Comparison of ENCODE assay signal across 19 mouse cellular contexts in the genomic region with DNA sequence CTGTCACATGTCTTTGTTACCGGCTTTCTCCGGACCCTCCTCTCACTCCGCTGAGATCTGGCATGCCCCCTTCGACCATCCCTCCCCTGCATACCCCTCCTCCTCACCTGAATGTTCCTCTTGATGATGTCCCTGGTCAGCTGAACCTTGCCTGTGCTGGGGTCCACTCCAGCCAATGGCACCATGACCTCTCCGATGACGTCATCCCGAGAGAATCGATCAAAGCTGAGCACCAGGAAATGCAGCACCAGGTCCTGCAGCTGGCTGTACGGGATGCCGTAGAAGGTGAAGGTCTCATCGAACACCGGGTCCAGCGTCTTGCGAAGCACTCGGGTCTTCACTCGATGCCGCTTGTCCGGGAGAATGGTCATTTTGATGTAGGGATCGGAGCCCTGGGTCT. TPM values are rescaled to one million over a fixed set of nuclear protein-coding genes. Genes with fewer than 3 reads are reported as not detected.
DNase-seq lines count a peak whose midpoint lies in the region; ATAC-seq lines count a peak whose summit lies in the region.
"Had no signal": no experiment of that assay in that cellular context is flagged by ENCODE, and none has a peak within 500 bp of the region (broad histone marks: within the 10 kb centered on the region; RNA-seq: fewer than 3 reads in every experiment).

No protein-coding gene starts in this region.

- no peaks in the 10 kb centered on the region for H3K27me3 ChIP-seq in forebrain, embryonic 13.5 days
- H3K27me3 ChIP-seq in forebrain, embryonic 15.5 days, result no peaks in the 10 kb centered on the region
- no peaks in the 10 kb centered on the region for H3K27me3 ChIP-seq in midbrain, embryonic 10.5 days (ENCODE audit: low read depth, poor library complexity, severe bottlenecking)
- no peaks in the 10 kb centered on the region for H3K27me3 ChIP-seq in midbrain, embryonic 14.5 days (ENCODE audit: control insufficient read depth, insufficient read depth, low read length)

- no peak for ATAC-seq in forebrain, embryonic 13.5 days
- ATAC-seq in forebrain, embryonic 15.5 days (replicated peaks), result no peak
- no peak for ATAC-seq in midbrain, embryonic 14.5 days (ENCODE audit: low FRiP score, low TSS enrichment)
- ATAC-seq: activated CD4-positive, CD25-positive, alpha-beta regulatory T cell, adult 4 months; CD4-positive, CD25-positive, alpha-beta regulatory T cell, adult 4 months; forebrain, embryonic 14.5 days had no signal

- H3K4me1 ChIP-seq in forebrain, embryonic 13.5 days, result peaks cover 51% of the 10 kb centered on the region
- H3K4me1 ChIP-seq in forebrain, embryonic 15.5 days, result peaks cover 45% of the 10 kb centered on the region
- H3K4me1 ChIP-seq in midbrain, embryonic 10.5 days, result peaks cover 32% of the 10 kb centered on the region
- H3K4me1 ChIP-seq in midbrain, embryonic 14.5 days (ENCODE audit: control insufficient read depth, insufficient read depth, low read length), result peaks cover 30% of the 10 kb centered on the region

- H3K9me3 ChIP-seq in forebrain, embryonic 13.5 days (replicated peaks), result no peaks in the 10 kb centered on the region
- no peaks in the 10 kb centered on the region for H3K9me3 ChIP-seq in forebrain, embryonic 15.5 days
- no peaks in the 10 kb centered on the region for H3K9me3 ChIP-seq in midbrain, embryonic 10.5 days (replicated peaks)
- no peaks in the 10 kb centered on the region for H3K9me3 ChIP-seq in midbrain, embryonic 14.5 days (ENCODE audit: control insufficient read depth, low read length)
- H3K9me3 ChIP-seq: embryonic facial prominence, embryonic 10.5 days; G1E; heart, embryonic 10.5 days had no signal

- peaks cover 72% of the 10 kb centered on the region for H3K36me3 ChIP-seq in forebrain, embryonic 13.5 days (ENCODE audit: poor library complexity, severe bottlenecking)
- H3K36me3 ChIP-seq in forebrain, embryonic 15.5 days, result peaks cover 42% of the 10 kb centered on the region
- peaks cover 96% of the 10 kb centered on the region for H3K36me3 ChIP-seq in midbrain, embryonic 10.5 days
- H3K36me3 ChIP-seq in midbrain, embryonic 14.5 days (ENCODE audit: control insufficient read depth, insufficient read depth, low read length), result peaks cover 51% of the 10 kb centered on the region
- H3K36me3 ChIP-seq: G1E had no signal

- peak; percentile 11 for DNase-seq in midbrain, embryonic 10.5 days (ENCODE audit: low spot score)
- no peak for DNase-seq in midbrain, embryonic 14.5 days
- DNase-seq in R1 (ENCODE audit: low read depth, low spot score), result peak; percentile 60
- DNase-seq in cerebellum, postnatal 10 days, result no peak
- DNase-seq in lung, postnatal 36 days, result no peak
- DNase-seq: adrenal gland, postnatal 14 days; B cell, adult 2 months; cerebellum, adult 11-12 months; cerebellum, adult 9-11 months; heart, adult 18-20 months had no signal

- WGBS in forebrain, embryonic 13.5 days, result 95% methylated on average over 19 of the region's 19 CpGs
- 94% methylated on average over 19 of the region's 19 CpGs for WGBS in forebrain, embryonic 15.5 days
- WGBS in midbrain, embryonic 10.5 days, result 95% methylated on average over 19 of the region's 19 CpGs
- WGBS in midbrain, embryonic 14.5 days, result 97% methylated on average over 19 of the region's 19 CpGs

- H3K27ac ChIP-seq in forebrain, embryonic 13.5 days, result peak overlapping the region; percentile 37; the same call in 1 of the 2 replicates
- H3K27ac ChIP-seq in forebrain, embryonic 15.5 days (replicated peaks), result no peak overlapping the region
- no peak overlapping the region for H3K27ac ChIP-seq in midbrain, embryonic 10.5 days (replicated peaks)
- H3K27ac ChIP-seq in midbrain, embryonic 14.5 days (replicated peaks; ENCODE audit: low read depth, low read length), result no peak overlapping the region
- H3K27ac ChIP-seq: embryonic facial prominence, embryonic 10.5 days; hindbrain, embryonic 14.5 days had no signal

- no peak overlapping the region for H3K9ac ChIP-seq in forebrain, embryonic 13.5 days
- H3K9ac ChIP-seq in forebrain, embryonic 15.5 days (replicated peaks), result no peak overlapping the region
- H3K9ac ChIP-seq in midbrain, embryonic 14.5 days (replicated peaks; ENCODE audit: low read length), result no peak overlapping the region
- H3K9ac ChIP-seq: hindbrain, embryonic 14.5 days had no signal

- H3K4me3 ChIP-seq in forebrain, embryonic 13.5 days, result no peak overlapping the region
- H3K4me3 ChIP-seq in forebrain, embryonic 15.5 days, result no peak overlapping the region
- H3K4me3 ChIP-seq in midbrain, embryonic 10.5 days, result no peak overlapping the region
- H3K4me3 ChIP-seq in midbrain, embryonic 14.5 days (replicated peaks; ENCODE audit: low read depth, low read length), result no peak overlapping the region
- H3K4me3 ChIP-seq: embryonic facial prominence, embryonic 10.5 days; heart, embryonic 10.5 days had no signal

- no peak overlapping the region for H3K4me2 ChIP-seq in forebrain, embryonic 13.5 days
- no peak overlapping the region for H3K4me2 ChIP-seq in forebrain, embryonic 15.5 days (replicated peaks)
- no peak overlapping the region for H3K4me2 ChIP-seq in midbrain, embryonic 14.5 days (ENCODE audit: low read length)
- H3K4me2 ChIP-seq: hindbrain, embryonic 14.5 days had no signal

RNA-seq across cellular contexts. Expression of gene Syt11, which starts 13.3 kb away (rescaled TPM):
- 218 and 237 TPM in 2 replicates for polyA plus RNA-seq in forebrain, embryonic 13.5 days (2015; fragmentation: Nextera tagmentation; extraction: Ambion mirVana)
- polyA plus RNA-seq in forebrain, embryonic 15.5 days (2015; fragmentation: Nextera tagmentation; extraction: Ambion mirVana), result 236 TPM in 2 replicates
- polyA plus RNA-seq in midbrain, embryonic 10.5 days (2016; fragmentation: Nextera tagmentation; extraction: Ambion mirVana), result 129 and 187 TPM in 2 replicates
- polyA plus RNA-seq in midbrain, embryonic 14.5 days (2014; fragmentation: Nextera tagmentation; extraction: Ambion mirVana), result 169 and 199 TPM in 2 replicates

RNA-seq across cellular contexts. Expression of gene Rit1, which starts 45.0 kb away (rescaled TPM):
- 49.5 and 52.6 TPM in 2 replicates for polyA plus RNA-seq in forebrain, embryonic 13.5 days (2015; fragmentation: Nextera tagmentation; extraction: Ambion mirVana)
- 51.6 and 53.1 TPM in 2 replicates for polyA plus RNA-seq in forebrain, embryonic 15.5 days (2015; fragmentation: Nextera tagmentation; extraction: Ambion mirVana)
- polyA plus RNA-seq in midbrain, embryonic 10.5 days (2016; fragmentation: Nextera tagmentation; extraction: Ambion mirVana), result 38.9 and 43.8 TPM in 2 replicates
- polyA plus RNA-seq in midbrain, embryonic 14.5 days (2014; fragmentation: Nextera tagmentation; extraction: Ambion mirVana), result 56.5 and 57.4 TPM in 2 replicates

Comparison
In these comparisons a context has a peak if more than half of its experiments do, and no peak if none do; other contexts are left out.
1. DNase-seq: peak in midbrain, embryonic 10.5 days (single experiment) and R1 (single experiment); none in midbrain, embryonic 14.5 days (single experiment), cerebellum, postnatal 10 days (0 of 2) and lung, postnatal 36 days (single experiment).